Mouse (Mus musculus): ENCODE data around the gene Disp3. TPM values are rescaled to one million over a fixed set of nuclear protein-coding genes. Genes with fewer than 3 reads are reported as not detected.
A peak's percentile ranks its signal among the peaks of the same experiment; 100 is the strongest.

Gene Disp3
- polyA plus RNA-seq, 1 experiment from 2014 or later, result 0.12 TPM

- Histone ChIP-seq H3K36me3 (ENCODE audit: control insufficient read depth, insufficient read depth, low read length) (no peaks in the 10 kb centered on the region), H3K9ac (replicated peaks; ENCODE audit: low read depth, low read length) (no peak overlapping the region), H3K4me3 (ENCODE audit: low read depth, low read length) (no peak overlapping the region), H3K27me3 (ENCODE audit: control insufficient read depth, insufficient read depth, low read length) (no peaks in the 10 kb centered on the region), H3K4me2 (replicated peaks; ENCODE audit: low read depth, low read length) (no peak overlapping the region), H3K9me3 (ENCODE audit: control insufficient read depth, low read depth, low read length) (no peaks in the 10 kb centered on the region), H3K4me1 (ENCODE audit: control insufficient read depth, insufficient read depth, low read length) (0 out of 2 replicates have a peak, but pooled peaks cover 6% of the 10 kb centered on the region), H3K27ac (ENCODE audit: low read length) (no peak overlapping the region)
- WGBS, result 32% methylated on average over 10 of the region's 10 CpGs
- no peak for ATAC-seq (ENCODE audit: insufficient number of reproducible peaks, insufficient read depth, low FRiP score, low read depth)
These were observed 34.4 kb upstream of the Disp3 start for GRCm38 (mm10) chr4:148322152-148322551.

GRCm38 (mm10) chr4:148319366-148319765 lies 31.6 kb upstream of the Disp3 start:
- Histone ChIP-seq H3K36me3 (ENCODE audit: control insufficient read depth, insufficient read depth, low read length) (no peaks in the 10 kb centered on the region), H3K9me3 (ENCODE audit: control insufficient read depth, low read depth, low read length) (no peaks in the 10 kb centered on the region), H3K9ac (replicated peaks; ENCODE audit: low read depth, low read length) (no peak overlapping the region), H3K27ac (ENCODE audit: low read length) (no peak overlapping the region), H3K4me1 (ENCODE audit: control insufficient read depth, insufficient read depth, low read length) (no peaks in the 10 kb centered on the region), H3K27me3 (ENCODE audit: control insufficient read depth, insufficient read depth, low read length) (no peaks in the 10 kb centered on the region), H3K4me3 (ENCODE audit: low read depth, low read length) (no peak overlapping the region), H3K4me2 (replicated peaks; ENCODE audit: low read depth, low read length) (no peak overlapping the region)
- no peak for ATAC-seq (ENCODE audit: insufficient number of reproducible peaks, insufficient read depth, low FRiP score, low read depth)
- 86% methylated on average over 12 of the region's 12 CpGs for WGBS

GRCm38 (mm10) chr4:148315377-148316175 lies 27.8 kb upstream of the Disp3 start:
- no peaks in the 10 kb centered on the region for H3K27me3 ChIP-seq (ENCODE audit: control insufficient read depth, insufficient read depth, low read length)
- no peaks in the 10 kb centered on the region for H3K9me3 ChIP-seq (ENCODE audit: control insufficient read depth, low read depth, low read length)
- no peak overlapping the region for H3K27ac ChIP-seq (ENCODE audit: low read length)
- H3K4me1 ChIP-seq (ENCODE audit: control insufficient read depth, insufficient read depth, low read length), result no peaks in the 10 kb centered on the region
- ATAC-seq (ENCODE audit: insufficient number of reproducible peaks, insufficient read depth, low FRiP score, low read depth), result no peak
- WGBS, result 81% methylated on average over 16 of the region's 16 CpGs
- H3K4me2 ChIP-seq (replicated peaks; ENCODE audit: low read depth, low read length), result no peak overlapping the region
- H3K9ac ChIP-seq (replicated peaks; ENCODE audit: low read depth, low read length), result no peak overlapping the region
- no peak overlapping the region for H3K4me3 ChIP-seq (ENCODE audit: low read depth, low read length)
- H3K36me3 ChIP-seq (ENCODE audit: control insufficient read depth, insufficient read depth, low read length), result no peaks in the 10 kb centered on the region

- WGBS, result 60% methylated on average over 10 of the region's 10 CpGs
These were observed 26.6 kb upstream of the Disp3 start for GRCm38 (mm10) chr4:148314396-148314795.

GRCm38 (mm10) chr4:148313601-148314000 lies 25.8 kb upstream of the Disp3 start:
- H3K9me3 ChIP-seq (ENCODE audit: control insufficient read depth, low read depth, low read length), result no peaks in the 10 kb centered on the region
- no peaks in the 10 kb centered on the region for H3K36me3 ChIP-seq (ENCODE audit: control insufficient read depth, insufficient read depth, low read length)
- H3K4me3 ChIP-seq (ENCODE audit: low read depth, low read length), result no peak overlapping the region
- no peak overlapping the region for H3K4me2 ChIP-seq (replicated peaks; ENCODE audit: low read depth, low read length)
- 20% methylated on average over 8 of the region's 8 CpGs for WGBS
- H3K4me1 ChIP-seq (ENCODE audit: control insufficient read depth, insufficient read depth, low read length), result no peaks in the 10 kb centered on the region
- no peak overlapping the region for H3K27ac ChIP-seq (ENCODE audit: low read length)
- H3K27me3 ChIP-seq (ENCODE audit: control insufficient read depth, insufficient read depth, low read length), result no peaks in the 10 kb centered on the region
- H3K9ac ChIP-seq (replicated peaks; ENCODE audit: low read depth, low read length), result no peak overlapping the region
- ATAC-seq (ENCODE audit: insufficient number of reproducible peaks, insufficient read depth, low FRiP score, low read depth), result 0 out of 2 replicates have a peak, but pooled peaks have one; percentile 3

More at GRCm38 (mm10) chr4:148314396-148314795, 26.6 kb upstream of the Disp3 start:
- no peaks in the 10 kb centered on the region for H3K4me1 ChIP-seq (ENCODE audit: control insufficient read depth, insufficient read depth, low read length)
- ATAC-seq (ENCODE audit: insufficient number of reproducible peaks, insufficient read depth, low FRiP score, low read depth), result no peak
- no peak overlapping the region for H3K27ac ChIP-seq (ENCODE audit: low read length)
- H3K36me3 ChIP-seq (ENCODE audit: control insufficient read depth, insufficient read depth, low read length), result no peaks in the 10 kb centered on the region
- no peaks in the 10 kb centered on the region for H3K27me3 ChIP-seq (ENCODE audit: control insufficient read depth, insufficient read depth, low read length)
- H3K4me3 ChIP-seq (ENCODE audit: low read depth, low read length), result no peak overlapping the region
- no peak overlapping the region for H3K4me2 ChIP-seq (replicated peaks; ENCODE audit: low read depth, low read length)
- no peak overlapping the region for H3K9ac ChIP-seq (replicated peaks; ENCODE audit: low read depth, low read length)
- no peaks in the 10 kb centered on the region for H3K9me3 ChIP-seq (ENCODE audit: control insufficient read depth, low read depth, low read length)

- no peaks in the 10 kb centered on the region for H3K27me3 ChIP-seq (ENCODE audit: control insufficient read depth, insufficient read depth, low read length)
- H3K36me3 ChIP-seq (ENCODE audit: control insufficient read depth, insufficient read depth, low read length), result no peaks in the 10 kb centered on the region
- no peak overlapping the region for H3K4me3 ChIP-seq (ENCODE audit: low read depth, low read length)
- no peak overlapping the region for H3K27ac ChIP-seq (ENCODE audit: low read length)
- H3K4me2 ChIP-seq (replicated peaks; ENCODE audit: low read depth, low read length), result no peak overlapping the region
- H3K9ac ChIP-seq (replicated peaks; ENCODE audit: low read depth, low read length), result no peak overlapping the region
- ATAC-seq (ENCODE audit: insufficient number of reproducible peaks, insufficient read depth, low FRiP score, low read depth), result 0 out of 2 replicates have a peak, but pooled peaks have one; percentile 15
- H3K9me3 ChIP-seq (ENCODE audit: control insufficient read depth, low read depth, low read length), result no peaks in the 10 kb centered on the region
- no peaks in the 10 kb centered on the region for H3K4me1 ChIP-seq (ENCODE audit: control insufficient read depth, insufficient read depth, low read length)
- WGBS, result 61% methylated on average over 16 of the region's 16 CpGs
These were observed 24.7 kb upstream of the Disp3 start for GRCm38 (mm10) chr4:148312296-148313116.

- Histone ChIP-seq H3K36me3 (ENCODE audit: control insufficient read depth, insufficient read depth, low read length) (no peaks in the 10 kb centered on the region), H3K4me3 (ENCODE audit: low read depth, low read length) (no peak overlapping the region), H3K27ac (ENCODE audit: low read length) (no peak overlapping the region), H3K9ac (replicated peaks; ENCODE audit: low read depth, low read length) (no peak overlapping the region), H3K9me3 (ENCODE audit: control insufficient read depth, low read depth, low read length) (no peaks in the 10 kb centered on the region), H3K27me3 (ENCODE audit: control insufficient read depth, insufficient read depth, low read length) (no peaks in the 10 kb centered on the region), H3K4me2 (replicated peaks; ENCODE audit: low read depth, low read length) (no peak overlapping the region), H3K4me1 (ENCODE audit: control insufficient read depth, insufficient read depth, low read length) (no peaks in the 10 kb centered on the region)
- ATAC-seq (ENCODE audit: insufficient number of reproducible peaks, insufficient read depth, low FRiP score, low read depth), result no peak
- WGBS, result 85% methylated on average over 7 of the region's 7 CpGs
These were observed 23.1 kb upstream of the Disp3 start for GRCm38 (mm10) chr4:148310845-148311244.

- WGBS, result 60% methylated on average over 4 of the region's 4 CpGs
These were observed 22.4 kb upstream of the Disp3 start for GRCm38 (mm10) chr4:148310126-148310525.

More at GRCm38 (mm10) chr4:148310126-148310525, 22.4 kb upstream of the Disp3 start:
- Histone ChIP-seq H3K4me1 (ENCODE audit: control insufficient read depth, insufficient read depth, low read length) (no peaks in the 10 kb centered on the region), H3K4me3 (ENCODE audit: low read depth, low read length) (no peak overlapping the region), H3K27me3 (ENCODE audit: control insufficient read depth, insufficient read depth, low read length) (no peaks in the 10 kb centered on the region), H3K9ac (replicated peaks; ENCODE audit: low read depth, low read length) (no peak overlapping the region), H3K36me3 (ENCODE audit: control insufficient read depth, insufficient read depth, low read length) (no peaks in the 10 kb centered on the region), H3K4me2 (replicated peaks; ENCODE audit: low read depth, low read length) (no peak overlapping the region), H3K27ac (ENCODE audit: low read length) (no peak overlapping the region), H3K9me3 (ENCODE audit: control insufficient read depth, low read depth, low read length) (no peaks in the 10 kb centered on the region)
- no peak for ATAC-seq (ENCODE audit: insufficient number of reproducible peaks, insufficient read depth, low FRiP score, low read depth)
